Mouse (Mus musculus) layer of hippocampus, adult 9-10 months (tissue): ENCODE measurements around the gene Rnps1.
"Not testable (repeated sequence)": the region's sequence is repeated elsewhere in the genome, so short reads cannot be mapped to it uniquely, and the experiment has no call there.

ENCODE experiments used
- DNase-seq: peaks from one replicate; pipeline ENCODE4 v3.0.0; 2022; ENCODE audit warnings: low spot score

Rnps1 gene

DNA sequence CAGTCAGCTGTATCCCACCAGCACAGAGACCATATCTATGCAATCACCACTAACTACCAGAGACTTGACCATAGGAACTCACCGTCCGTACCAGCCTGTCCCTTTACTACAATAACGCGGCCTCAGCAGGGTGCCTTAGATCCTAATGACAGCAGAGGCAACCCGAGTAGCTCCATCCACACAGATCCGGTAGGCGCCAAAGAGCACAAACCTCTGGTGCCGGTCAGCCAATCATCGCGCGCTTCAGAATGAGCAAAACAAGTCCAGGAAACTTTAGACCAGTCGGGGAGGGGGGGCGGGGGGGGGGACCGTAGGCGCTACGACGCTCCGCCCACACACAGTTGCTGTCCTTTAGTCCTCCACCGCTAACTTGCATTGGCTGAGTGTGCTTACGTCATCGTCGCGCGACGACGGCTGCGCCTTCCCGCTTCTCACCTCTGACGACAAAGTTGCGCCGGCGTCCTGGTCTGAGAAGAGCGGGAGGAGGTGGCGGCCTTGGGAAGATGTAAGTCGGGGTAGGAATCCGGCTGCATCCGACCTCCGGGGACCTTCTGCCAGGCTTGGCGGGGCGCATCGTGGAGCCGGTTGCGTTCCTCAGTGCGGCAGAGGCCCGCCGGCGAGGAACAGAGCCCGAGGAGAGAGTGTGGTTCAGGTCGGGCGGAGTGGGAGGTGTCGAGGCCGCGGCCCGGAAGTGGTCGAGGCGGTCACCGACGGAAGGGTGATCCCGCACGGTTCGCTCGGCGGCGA, at the start of gene Rnps1:
Gene Rnps1, plus strand, starts transcription at position 336 of the 747 bp plus-strand sequence.
- peak; percentile 83 for DNase-seq

DNA sequence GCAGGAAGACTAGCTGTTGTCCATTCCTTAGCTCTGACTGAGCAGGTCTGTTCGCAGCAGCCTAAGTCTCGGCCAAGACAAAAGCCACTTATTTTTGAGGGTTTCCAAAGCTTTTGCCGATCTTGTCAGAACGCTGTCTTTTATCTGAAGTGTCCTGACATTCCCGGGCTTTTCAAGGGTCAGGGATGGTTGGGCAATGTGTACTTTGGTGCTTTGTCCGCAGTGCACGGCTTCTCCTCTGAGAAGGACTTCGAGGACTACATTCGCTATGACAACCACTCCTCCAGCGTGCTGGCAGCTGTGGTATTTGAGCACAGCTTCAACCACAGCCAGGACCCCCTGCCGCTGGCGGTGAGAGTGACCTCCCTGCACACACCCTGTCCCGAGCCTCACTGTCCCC, 48.5 kb upstream of the Rnps1 start:
- no peak for DNase-seq

DNA sequence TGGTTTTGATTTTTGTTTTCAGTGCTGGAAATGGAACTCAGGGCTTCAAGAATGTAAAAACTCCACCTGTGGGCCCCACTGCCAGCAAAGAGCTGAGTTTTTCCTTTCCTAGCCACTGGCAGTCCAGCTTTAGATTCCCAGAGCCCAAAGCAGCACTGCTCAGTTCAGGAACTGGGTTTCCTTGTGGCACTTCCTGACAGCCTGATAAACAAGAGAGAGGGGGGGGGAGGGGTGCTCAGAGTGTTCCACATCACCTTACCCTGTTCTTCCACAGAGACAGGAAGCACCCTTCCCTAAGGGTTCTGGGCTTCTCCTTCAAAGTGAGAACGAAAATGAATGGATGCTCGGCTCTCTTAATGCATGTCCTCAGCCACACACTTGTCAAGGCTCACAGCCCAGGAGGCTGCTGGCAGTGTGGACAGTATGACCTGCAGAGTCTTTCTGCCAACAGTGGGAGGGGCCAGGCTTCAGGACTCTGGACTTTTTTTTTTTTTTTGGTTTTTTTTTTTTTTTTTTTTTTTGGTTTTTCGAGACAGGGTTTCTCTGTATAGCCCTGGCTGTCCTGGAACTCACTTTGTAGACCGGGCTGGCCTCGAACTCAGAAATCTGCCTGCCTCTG, 39.2 kb upstream of the Rnps1 start:
- DNase-seq, result no peak

DNA sequence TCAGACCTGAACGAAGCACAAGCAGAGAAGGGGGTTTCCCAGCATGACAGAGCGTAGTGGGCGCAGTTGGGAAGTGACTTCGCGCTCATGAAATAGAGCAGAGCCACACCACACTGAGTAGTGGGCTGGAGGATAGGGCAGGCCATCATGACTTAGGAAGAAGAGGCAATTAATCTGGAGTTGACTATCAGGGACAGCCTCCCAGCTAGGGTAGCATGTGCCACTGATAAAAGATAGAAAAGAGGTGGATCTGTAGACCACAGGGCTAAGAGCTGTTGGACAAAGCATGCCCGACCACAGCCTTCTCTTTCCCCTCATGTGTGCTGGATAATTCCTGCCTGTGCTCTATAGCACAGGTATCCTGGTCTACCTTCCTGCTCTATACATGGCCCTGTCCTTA, 38.5 kb upstream of the Rnps1 start:
- no peak for DNase-seq

DNA sequence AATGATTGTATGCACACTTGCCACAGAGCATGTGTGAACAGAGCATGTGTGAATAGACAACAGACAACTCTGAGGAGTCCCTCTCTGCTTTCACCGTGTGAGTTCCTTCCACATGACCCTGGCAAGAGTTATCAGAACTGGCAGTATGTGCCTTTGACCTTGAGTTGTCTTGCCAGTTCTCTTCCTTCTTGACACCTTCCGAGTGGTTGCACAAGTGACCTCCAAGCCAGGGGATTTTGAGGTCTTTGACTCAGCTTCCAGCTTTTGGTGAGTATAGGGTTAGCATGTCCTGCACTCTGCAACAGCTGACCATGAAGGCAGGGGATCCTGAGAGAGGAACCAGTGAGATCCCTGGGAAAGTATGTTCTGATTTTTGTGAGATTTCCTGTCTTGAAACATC, 35.9 kb upstream of the Rnps1 start:
- no peak for DNase-seq

DNA sequence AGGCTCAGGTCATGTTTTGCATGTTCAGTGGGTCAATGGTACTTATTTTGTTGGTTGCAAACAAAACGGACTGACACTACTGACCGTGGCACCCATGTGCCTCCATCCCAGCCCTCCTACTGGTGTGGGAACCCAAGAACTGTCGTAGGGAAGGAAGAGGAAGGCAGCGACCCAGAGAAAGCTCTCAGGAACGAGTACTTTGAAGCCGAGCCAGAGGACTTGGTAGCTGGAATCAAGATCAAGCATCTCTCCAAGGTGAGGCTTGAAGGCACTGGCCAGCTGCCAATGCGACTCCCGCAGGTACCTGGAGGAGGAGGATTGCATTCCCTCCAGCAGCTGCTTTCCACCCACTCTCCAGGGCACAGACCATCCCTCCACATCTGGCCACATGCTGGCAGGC, 30.6 kb upstream of the Rnps1 start:
- no peak for DNase-seq

DNA sequence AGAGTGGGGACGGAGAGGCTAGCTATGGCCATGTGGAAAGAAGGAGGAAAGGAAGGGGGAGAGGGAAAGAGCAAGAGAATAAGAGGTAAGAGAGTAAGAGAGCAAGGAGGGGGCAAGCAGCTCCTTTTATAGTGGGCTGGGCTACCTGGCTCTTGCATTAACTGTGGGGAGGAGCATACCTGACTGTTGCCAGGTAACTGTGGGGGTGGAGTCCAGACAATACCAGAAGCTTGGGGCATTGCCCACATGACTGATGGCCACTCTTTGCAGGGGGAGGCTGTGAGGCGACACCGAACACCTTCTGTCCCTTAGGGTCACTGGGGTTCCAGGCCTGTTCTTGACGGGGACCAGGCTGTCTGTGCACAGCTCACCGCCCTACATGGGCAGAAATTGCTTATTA, 25.7 kb upstream of the Rnps1 start:
- DNase-seq, result no peak

DNA sequence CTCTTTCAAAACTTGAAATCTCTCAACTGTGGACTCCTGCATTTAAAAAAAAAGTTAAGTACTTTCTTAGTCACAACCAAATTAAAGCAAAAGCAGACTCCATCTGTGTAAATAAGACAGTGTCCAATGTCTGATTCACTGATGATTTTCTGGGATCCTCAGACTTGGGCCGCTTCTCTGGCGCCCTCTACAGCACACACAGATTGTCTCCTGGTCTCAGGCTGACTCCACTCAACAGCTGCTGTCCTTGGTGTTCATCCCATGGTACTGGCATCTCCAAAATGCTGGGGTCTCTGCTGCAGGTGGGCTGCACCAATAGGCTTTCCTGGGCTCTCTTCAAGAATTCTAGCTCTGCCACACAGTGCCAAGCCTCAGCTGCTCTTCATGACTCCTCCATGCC, 24.5 kb upstream of the Rnps1 start:
- DNase-seq, result no peak

DNA sequence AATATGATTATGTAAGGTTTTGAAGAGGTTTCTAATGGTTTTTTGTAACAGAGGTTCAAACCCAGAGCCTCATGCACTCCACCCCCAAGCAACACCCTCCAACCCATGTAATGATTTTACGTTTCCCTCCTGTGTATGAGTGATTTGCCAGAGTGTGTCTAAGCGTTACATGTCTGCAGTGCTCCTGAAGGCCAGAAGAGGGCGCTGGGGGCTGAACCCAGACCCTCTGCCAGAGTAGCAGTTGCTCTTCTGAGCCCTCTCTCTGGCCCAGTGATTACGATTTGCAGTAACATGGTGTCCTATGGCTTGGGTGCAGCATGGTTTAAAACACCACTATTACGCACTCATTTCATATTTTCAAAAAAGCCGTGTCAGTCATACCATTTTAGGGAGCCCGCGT, 23.2 kb upstream of the Rnps1 start:
- no peak for DNase-seq

DNA sequence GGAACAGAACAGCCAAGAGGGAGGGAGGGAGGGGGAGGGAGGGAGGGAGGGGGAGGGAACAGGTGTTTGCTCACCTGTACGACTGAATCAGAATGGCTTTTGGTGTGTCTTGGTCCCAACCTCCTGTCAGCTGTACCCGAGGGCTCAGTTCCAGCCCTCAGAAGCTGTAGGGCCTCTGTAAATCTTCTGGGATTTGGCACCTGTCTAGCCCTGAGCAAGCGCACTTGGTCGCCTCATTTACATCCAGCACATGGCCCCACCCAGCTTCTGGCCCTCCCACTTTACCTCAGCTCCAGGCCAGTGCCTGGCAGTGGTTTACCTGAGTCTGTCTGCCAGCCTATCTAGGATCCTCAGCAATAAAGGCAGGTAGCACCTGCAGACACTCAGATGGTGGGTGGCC, 20.8 kb upstream of the Rnps1 start:
- DNase-seq, result no peak

DNA sequence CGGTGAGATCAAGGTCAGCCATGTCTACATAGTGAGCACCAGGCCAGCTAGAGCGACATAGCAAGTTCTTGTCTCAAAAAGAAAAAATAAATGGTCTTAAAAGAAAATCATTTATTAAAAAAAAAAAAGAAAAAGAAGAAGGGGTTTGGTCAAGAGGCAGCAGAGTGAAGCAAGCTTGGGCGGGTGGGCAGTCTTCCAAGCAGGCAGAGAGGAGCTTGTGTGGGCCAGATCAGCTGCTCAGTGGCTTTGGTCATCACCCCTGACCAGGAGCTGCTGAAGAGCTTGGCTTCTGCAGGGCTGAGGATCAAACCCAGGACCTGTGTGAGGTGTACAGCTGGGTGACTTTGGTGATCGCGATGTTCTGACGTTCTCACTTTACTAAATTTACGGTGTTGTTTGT, 19.9 kb upstream of the Rnps1 start:
- DNase-seq, result no peak

DNA sequence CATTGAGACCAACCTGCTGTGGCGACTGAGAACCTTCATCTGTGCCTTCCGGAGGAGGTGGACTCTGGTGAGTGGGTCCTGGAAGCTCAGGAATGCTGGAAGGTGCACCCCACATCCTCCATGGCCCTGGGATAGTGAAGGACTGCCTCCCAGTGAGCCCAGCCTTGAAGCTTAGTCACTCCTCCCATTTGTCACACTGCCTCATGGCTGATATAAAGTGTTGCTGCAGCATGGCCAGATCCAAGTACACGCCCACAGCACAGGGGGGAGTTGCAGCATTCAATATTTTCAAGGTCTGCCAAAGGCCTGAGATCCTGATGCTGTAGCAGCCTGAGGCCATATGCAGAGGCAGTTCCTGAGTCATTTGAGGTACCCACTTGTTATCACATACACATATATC, 12.0 kb upstream of the Rnps1 start:
- DNase-seq, result no peak

DNA sequence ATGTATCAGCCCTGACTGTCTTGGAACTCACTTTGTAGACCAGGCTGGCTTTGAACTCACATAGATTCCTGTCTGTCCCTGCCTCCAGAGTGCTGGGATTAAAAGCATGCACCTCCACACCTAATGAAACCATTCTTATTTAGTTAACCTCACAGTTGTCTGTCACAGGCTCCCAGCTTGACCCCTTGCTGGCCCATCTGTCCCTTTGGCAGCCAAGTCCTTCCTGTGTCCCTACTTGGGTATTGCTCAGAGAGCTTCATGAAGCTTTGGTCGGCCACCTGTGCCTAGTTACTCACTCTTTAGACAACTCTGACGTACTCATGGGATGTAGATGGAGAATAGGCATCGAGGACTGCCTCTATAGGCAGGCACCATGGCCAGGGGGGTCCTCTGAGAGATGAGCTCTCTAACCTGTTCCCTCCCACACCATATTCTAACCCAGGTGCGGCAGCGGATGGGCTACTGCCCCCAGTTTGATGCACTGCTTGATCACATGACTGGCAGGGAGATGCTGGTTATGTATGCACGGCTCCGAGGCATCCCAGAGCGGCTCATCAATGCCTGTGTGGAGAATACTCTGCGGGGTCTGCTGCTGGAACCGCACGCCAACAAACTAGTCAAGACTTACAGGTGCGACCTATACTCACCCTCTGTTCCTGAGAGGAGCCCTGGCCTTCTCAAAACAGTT, 7.1 kb upstream of the Rnps1 start:
- no peak for DNase-seq

DNA sequence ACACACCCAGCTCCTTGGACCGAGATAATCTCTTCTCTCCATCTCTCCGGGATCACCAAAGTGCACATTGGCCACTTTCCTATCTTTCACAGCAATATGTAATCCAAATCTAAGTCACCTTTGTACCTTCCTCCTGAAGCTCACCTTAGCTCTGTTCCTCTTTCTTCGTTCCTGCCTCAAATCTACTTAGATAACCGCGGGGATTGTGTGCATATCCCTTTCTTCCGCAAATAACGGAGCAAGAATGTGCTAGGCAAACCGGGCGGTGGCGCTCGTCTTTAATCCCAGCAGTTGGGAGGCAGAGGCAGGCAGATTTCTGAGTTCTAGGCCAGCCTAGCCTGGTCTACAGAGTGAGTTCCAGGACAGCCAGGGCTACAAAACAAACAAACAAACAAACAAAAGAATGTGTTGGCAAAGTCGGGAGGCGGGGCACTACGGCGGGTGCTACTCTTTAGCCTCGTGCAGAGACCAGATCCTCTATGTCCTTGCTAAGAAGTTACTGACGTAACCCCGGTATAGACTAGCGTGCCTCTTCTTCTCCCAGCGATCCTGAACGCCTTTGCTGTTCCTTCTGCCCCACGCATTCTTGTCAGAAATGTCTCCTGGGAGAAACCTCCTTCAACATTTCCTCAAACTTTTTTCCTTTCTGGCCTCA, 681 bp upstream of the Rnps1 start:
- no peak for DNase-seq

DNA sequence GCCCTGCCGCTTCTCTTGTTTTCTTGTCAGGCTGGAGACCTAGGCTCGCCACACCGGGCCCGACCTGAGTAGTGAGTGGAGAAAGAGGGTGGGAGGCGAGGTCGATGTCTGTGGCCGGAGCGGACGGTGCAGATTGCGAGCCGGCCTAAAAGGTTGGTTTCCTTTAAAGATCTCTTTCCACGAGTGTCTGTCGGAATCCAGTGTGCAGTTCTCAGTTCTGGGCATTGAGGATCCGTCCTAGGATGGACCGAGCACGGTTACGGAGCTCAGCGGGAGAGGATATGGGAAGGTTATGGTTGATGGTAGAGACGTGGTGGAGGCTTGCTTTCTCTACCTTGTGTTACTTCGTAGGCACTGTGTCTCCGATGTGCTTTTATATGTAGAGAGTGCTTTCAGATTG, 646 bp downstream of the Rnps1 start:
- no peak for DNase-seq

DNA sequence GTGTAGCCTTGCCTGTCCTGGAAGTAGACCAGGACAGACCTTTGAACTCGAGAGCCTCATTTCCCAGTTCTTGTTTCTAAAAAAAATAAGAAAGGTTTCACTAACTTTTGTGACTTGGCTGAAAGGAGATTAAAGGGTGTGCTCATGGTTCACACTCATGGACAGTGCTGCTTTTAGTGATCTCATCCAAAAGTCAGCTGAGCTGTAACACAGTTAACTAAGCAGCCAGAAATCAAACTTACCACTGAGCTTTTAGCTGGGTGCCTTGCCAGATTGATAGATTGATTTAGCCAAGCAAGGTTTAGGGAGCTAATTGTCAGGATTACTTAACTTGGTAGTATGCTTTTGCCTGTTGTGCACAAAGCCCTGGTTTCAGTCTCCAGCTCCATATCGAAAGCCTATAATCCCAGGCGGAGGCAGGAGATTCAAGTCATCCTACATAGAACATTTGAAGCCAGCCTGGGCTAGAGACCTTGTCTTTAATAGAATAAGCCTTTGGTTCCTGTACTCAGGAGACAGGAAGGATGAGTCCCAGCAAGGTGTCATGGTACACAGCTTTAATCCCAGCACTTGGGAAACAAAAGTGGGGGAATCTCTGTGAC, 1.8 kb downstream of the Rnps1 start:
- DNase-seq, result no peak

DNA sequence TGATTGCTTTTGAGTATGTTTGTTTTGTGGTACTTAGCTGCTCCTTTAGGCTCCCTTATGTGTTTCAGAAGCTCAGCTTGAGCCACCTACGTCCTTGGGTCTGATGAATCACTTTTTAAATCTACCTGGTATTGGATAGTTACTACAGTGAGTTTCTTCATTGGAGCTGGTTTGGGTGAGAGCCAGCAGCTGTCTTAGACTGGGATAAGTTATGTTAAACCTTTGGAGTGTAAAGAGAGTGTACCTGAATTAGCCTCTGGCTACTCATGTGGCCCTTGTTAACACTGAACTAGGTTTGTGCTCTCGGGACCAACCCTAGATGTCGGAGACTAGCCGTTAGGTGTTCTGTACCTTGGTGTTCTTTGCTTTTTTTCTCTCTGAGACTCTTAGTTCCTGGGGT, 8.7 kb downstream of the Rnps1 start:
- DNase-seq, result no peak

DNA sequence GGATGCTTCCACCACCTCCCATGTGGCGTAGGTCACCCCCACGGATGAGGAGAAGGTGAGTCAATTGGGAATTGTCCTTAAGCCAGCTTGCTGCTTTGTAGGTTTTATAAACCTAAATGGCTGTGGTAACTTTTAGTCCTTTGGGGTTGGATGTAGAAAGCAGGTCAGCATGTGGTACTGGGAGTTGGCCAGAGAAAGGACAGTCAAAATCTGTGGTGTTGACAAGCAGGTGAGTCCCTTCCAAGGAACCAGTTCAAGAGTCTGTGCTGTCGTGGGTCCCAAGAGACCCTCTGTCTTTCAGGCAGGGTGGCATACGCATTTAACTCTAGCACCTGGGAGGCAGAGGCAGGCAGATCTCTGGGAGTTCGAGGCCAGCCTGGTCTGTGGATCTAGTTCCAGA, 10.1 kb downstream of the Rnps1 start:
- DNase-seq, result no peak

DNA sequence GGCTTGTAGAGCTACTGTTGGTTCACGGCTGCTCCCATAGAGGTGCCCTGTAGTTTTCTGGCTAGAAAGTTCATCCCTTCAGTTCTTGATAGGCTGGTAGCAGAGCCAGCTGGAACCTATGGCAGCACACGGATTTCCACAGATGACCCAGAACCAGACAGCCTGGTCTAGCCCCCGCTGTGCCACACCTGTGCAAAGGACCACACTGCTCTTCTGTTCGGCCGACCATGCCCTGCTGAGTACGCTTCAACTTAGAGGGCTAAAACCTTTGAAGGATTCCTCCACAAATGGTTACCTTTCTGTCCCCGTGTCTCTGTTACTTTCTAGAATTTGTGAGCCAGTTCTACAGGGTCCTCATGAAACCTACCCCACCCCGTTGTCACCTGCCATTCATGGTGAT, 11.0 kb downstream of the Rnps1 start:
- DNase-seq, result not testable (repeated sequence)

DNA sequence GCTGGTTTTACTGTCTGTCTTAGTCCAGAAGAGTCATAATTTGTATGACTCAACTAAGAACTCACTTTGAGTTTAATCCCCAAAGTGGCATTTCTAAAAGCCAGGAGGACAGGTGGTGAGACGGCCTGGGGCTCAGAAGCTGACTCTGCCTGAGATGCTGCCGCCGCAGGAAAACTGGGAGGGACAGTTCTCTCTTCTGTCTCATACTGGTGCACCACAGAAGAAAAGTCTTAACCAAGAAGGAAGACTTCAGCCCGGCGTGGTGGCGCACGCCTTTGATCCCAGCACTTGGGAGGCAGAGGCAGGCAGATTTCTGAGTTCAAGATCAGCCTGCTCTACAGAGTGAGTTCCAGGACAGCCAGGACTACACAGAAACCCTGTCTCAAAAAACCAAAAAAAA, 11.5 kb downstream of the Rnps1 start:
- no peak for DNase-seq

DNA sequence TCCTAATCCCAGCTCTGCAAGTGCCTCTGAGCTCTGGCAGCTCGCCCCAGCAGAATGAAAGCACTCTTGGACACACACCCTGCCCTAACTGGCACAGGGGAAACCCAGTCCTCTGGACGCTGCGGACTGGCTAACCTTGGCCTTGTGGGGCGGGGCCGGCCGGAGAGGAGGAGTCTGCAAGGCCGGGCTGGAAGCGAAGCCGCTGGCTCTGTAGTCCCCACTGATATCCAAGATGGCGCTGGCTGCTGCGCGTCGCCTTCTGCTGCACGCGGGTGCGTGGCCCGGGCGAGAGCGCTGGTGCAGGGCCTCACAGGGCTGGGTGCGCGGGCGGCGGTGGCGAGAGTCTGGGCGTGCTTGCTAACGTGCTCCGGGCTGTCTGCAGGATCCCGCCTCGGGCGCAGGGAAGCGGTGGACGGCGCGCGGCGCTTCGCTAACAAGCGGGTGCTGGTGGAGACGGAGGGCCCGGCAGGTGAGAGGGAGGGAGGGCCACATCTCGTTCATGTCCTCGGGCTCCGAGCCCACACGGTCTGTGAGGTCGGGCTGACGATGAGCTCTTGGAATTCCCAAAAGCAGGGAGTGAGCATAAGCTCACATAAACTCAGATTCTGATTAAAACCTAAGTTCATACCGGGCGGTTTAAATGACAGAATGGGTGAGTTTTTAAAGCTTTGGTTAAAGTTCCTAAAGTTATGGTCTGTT, 12.3 kb downstream of the Rnps1 start, which contains the start of gene Eci1:
Gene Eci1, plus strand, starts transcription at position 171 of the 699 bp plus-strand sequence.
- peak; percentile 67 for DNase-seq

DNA sequence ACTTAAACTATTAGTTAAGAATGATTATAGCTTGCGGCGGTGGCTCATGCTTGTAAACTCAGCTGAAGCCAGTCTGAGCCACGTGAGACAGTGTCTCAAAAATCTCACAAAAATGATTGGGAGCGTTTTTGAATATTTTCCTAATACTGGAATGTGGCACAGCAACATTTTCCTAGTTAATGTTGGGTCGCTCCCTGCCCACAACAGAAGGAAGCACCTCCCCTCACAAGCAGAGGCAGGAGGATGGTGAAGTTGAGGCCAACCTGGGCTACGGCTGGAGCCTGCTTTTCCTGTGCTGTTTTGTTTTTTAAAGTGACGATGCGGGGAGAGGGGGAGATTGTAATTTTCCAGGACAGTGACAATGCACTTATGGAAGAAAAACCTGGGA, 12.8 kb downstream of the Rnps1 start:
- DNase-seq, result no peak
